Mouse (Mus musculus) kidney, adult 2 months (tissue): ENCODE results near the gene Pim2. TPM values are rescaled to one million over a fixed set of nuclear protein-coding genes. Genes with fewer than 3 reads are reported as not detected.

ENCODE experiments used
- DNase-seq: peaks from one replicate; pipeline ENCODE4 v3.0.0; 2021
- H3K27ac ChIP-seq: fragments of 200-500 bp; 2 replicates; pipeline ENCODE4 v1.5.1; 2012; ENCODE audit warnings: low read depth, low read length, control low read depth, inconsistent platforms; ENCODE audit not compliant: insufficient read depth
- H3K27me3 ChIP-seq: fragments of 200-500 bp; replicated peaks from 2 replicates; pipeline ENCODE4 v1.6.1; 2012; ENCODE audit warnings: mild to moderate bottlenecking, moderate library complexity, low read length, inconsistent platforms; ENCODE audit not compliant: control insufficient read depth, insufficient read depth
- H3K36me3 ChIP-seq: fragments of 200-500 bp; 2 replicates; pipeline ENCODE4 v1.6.1; 2012; ENCODE audit warnings: mild to moderate bottlenecking, moderate library complexity, low read length, inconsistent platforms; ENCODE audit not compliant: control insufficient read depth, insufficient read depth
- H3K4me1 ChIP-seq: fragments of 200-500 bp; 2 replicates; pipeline ENCODE4 v1.6.1; 2011; ENCODE audit warnings: low read length; ENCODE audit not compliant: control insufficient read depth, insufficient read depth
- H3K4me3 ChIP-seq: fragments of 200-500 bp; 2 replicates; pipeline ENCODE4 v1.5.1; 2011; ENCODE audit warnings: mild to moderate bottlenecking, low read depth, low read length, control low read depth; ENCODE audit not compliant: insufficient read depth
- CTCF ChIP-seq: fragments of 200-500 bp; conservative IDR thresholded peaks from 2 replicates; pipeline ENCODE4 v1.5.1; 2011; ENCODE audit warnings: low read depth, mild to moderate bottlenecking, control low read depth, low read length, moderate library complexity, mixed read lengths; ENCODE audit not compliant: insufficient read depth, insufficient read length
- POLR2A ChIP-seq: fragments of 200-500 bp; IDR thresholded peaks from one replicate; pipeline ENCODE4 v1.6.1; 2011; ENCODE audit warnings: low read depth, low read length, control low read depth
- WGBS: fragments of 180-500 bp; shearing (Covaris S2); methylation state at CpG from one replicate; pipeline ENCODE4 v1.1.7; 2018; 5-methylcytosine and 5-hydroxymethylcytosine counted together
- polyA plus RNA-seq: library from polyadenylated mRNA; depleted of rRNA; stranded (reverse); fragments of >200 nt; gene quantifications from 2 replicates; pipeline ENCODE4 v1.2.3, GENCODE M21; 2012; rRNA removed

The Pim2 gene
- polyA plus RNA-seq, 1 experiment, result 11.4 TPM

- no peak for DNase-seq
- WGBS, result 85% methylated on average over 6 of the region's 6 CpGs
- Histone ChIP-seq H3K4me3 (no peak overlapping the region), H3K36me3 (no peaks in the 10 kb centered on the region), H3K4me1 (no peaks in the 10 kb centered on the region), H3K27ac (no peak overlapping the region), H3K27me3 (no peaks in the 10 kb centered on the region)
- TF ChIP-seq CTCF (no peak), POLR2A (no peak)
Measured at GRCm38 (mm10) chrX:7926266-7926665, 48.2 kb downstream of the Pim2 start.

- no peak overlapping the region for H3K27ac ChIP-seq
- no peak overlapping the region for H3K4me3 ChIP-seq
- no peak for TF ChIP-seq CTCF
- TF ChIP-seq POLR2A, result no peak
- WGBS, result 43% methylated on average over 10 of the region's 10 CpGs
- H3K36me3 ChIP-seq, result no peaks in the 10 kb centered on the region
- no peaks in the 10 kb centered on the region for H3K27me3 ChIP-seq
- no peak for DNase-seq
- H3K4me1 ChIP-seq, result no peaks in the 10 kb centered on the region
Measured at GRCm38 (mm10) chrX:7927116-7927515, 49.1 kb downstream of the Pim2 start.

GRCm38 (mm10) chrX:7928270-7928790, 50.3 kb downstream of the Pim2 start, which contains the start of gene Eras:
Eras (minus strand) TSS chrX:7928607.
- Histone ChIP-seq H3K36me3 (no peaks in the 10 kb centered on the region), H3K4me1 (no peaks in the 10 kb centered on the region), H3K27ac (no peak within 1 kb of the TSS), H3K27me3 (no peaks in the 10 kb centered on the region), H3K4me3 (no peak within 1 kb of the TSS)
- DNase-seq, result no peak
- TF ChIP-seq POLR2A (no peak), CTCF (no peak)
- 24% methylated on average over 16 of the region's 19 CpGs for WGBS

Other genes with a start within 250 kb of the Pim2 start
- gene Syp, start 239.8 kb upstream of the Pim2 start, polyA plus RNA-seq, result 8.0 and 9.2 TPM in 2 replicates
- gene Prickle3, start 221.0 kb upstream of the Pim2 start, polyA plus RNA-seq, result 8.9 and 9.2 TPM in 2 replicates
- gene Plp2, start 206.9 kb upstream of the Pim2 start, polyA plus RNA-seq, result 72.2 and 74.1 TPM in 2 replicates
- 17.4 and 22.1 TPM in 2 replicates for gene Magix, start 197.0 kb upstream of the Pim2 start, polyA plus RNA-seq
- gene Gpkow, start 181.1 kb upstream of the Pim2 start, polyA plus RNA-seq, result 8.2 and 10.9 TPM in 2 replicates
- 73.1 and 76.9 TPM in 2 replicates for gene Wdr45, start 163.9 kb upstream of the Pim2 start, polyA plus RNA-seq
- gene Gm45208, start 156.0 kb upstream of the Pim2 start, polyA plus RNA-seq, result 0.23 and 0.28 TPM in 2 replicates
- 33.8 and 40.9 TPM in 2 replicates for gene Praf2, start 149.8 kb upstream of the Pim2 start, polyA plus RNA-seq
- 8.3 and 14.1 TPM in 2 replicates for gene Ccdc120, start 127.4 kb upstream of the Pim2 start, polyA plus RNA-seq
- gene Tfe3, start 115.7 kb upstream of the Pim2 start, polyA plus RNA-seq, result 18.8 and 20.1 TPM in 2 replicates
- 25.5 and 30.3 TPM in 2 replicates for gene Gripap1, start 88.5 kb upstream of the Pim2 start, polyA plus RNA-seq
- 0.48 and 0.53 TPM in 2 replicates for gene Kcnd1, start 56.0 kb upstream of the Pim2 start, polyA plus RNA-seq
- 26.8 and 30.4 TPM in 2 replicates for gene Otud5, start 36.9 kb upstream of the Pim2 start, polyA plus RNA-seq
- gene Slc35a2, start 5.8 kb downstream of the Pim2 start, polyA plus RNA-seq, result 50.0 and 50.1 TPM in 2 replicates
- gene Pqbp1, start 21.0 kb downstream of the Pim2 start, polyA plus RNA-seq, result 45.7 and 58.0 TPM in 2 replicates
- gene Timm17b, start 21.1 kb downstream of the Pim2 start, polyA plus RNA-seq, result 47.0 and 60.9 TPM in 2 replicates
- gene Gm10491, start 29.6 kb downstream of the Pim2 start, polyA plus RNA-seq, result not detected in 2 replicates
- not detected in 2 replicates for gene Gm10490, start 31.3 kb downstream of the Pim2 start, polyA plus RNA-seq
- gene Pcsk1n, start 41.6 kb downstream of the Pim2 start, polyA plus RNA-seq, result 0.62 and 0.91 TPM in 2 replicates
- not detected in 2 replicates for gene Eras, start 50.3 kb downstream of the Pim2 start, polyA plus RNA-seq
- 65.1 and 86.2 TPM in 2 replicates for gene Hdac6, start 69.6 kb downstream of the Pim2 start, polyA plus RNA-seq
- gene Gata1, start 99.8 kb downstream of the Pim2 start, polyA plus RNA-seq, result 0.09 and 0.15 TPM in 2 replicates
- 28.9 and 42.2 TPM in 2 replicates for gene Glod5, start 140.2 kb downstream of the Pim2 start, polyA plus RNA-seq
- gene Suv39h1, start 196.5 kb downstream of the Pim2 start, polyA plus RNA-seq, result 7.6 and 8.4 TPM in 2 replicates
- gene Was, start 212.2 kb downstream of the Pim2 start, polyA plus RNA-seq, result 1.4 and 3.4 TPM in 2 replicates